Mouse (Mus musculus): Measurements from ENCODE around the gene Adamts12. TPM values are rescaled to one million over a fixed set of nuclear protein-coding genes. Genes with fewer than 3 reads are reported as not detected.
A peak's percentile ranks its signal among the peaks of the same experiment; 100 is the strongest.

Gene Adamts12
- total RNA-seq, 2 experiments from 2014 or later: 5.2 to 6.5 TPM

DNA sequence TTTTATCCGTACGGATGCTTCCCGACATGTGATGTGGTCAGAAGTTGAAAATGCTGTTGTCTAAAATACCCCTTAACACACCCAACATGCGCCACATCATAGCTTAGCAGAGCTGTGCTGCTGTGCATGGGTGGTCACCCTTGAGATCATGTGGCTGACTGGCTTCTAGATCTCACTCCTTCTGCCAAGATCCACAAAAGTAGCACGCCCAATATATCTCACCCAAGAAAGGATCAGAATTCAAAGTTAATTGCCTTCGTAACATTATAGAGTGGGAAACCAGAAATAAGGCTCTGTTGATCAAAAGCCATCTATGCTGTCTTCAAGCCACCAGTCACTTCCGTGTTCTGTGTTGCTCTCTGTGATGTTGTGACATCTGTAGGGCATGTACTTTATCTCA is 3.3 kb downstream of the Adamts12 start:
- intact Hi-C loops (cut with DNase I): no loop called here
- DNase-seq: no peak

DNA sequence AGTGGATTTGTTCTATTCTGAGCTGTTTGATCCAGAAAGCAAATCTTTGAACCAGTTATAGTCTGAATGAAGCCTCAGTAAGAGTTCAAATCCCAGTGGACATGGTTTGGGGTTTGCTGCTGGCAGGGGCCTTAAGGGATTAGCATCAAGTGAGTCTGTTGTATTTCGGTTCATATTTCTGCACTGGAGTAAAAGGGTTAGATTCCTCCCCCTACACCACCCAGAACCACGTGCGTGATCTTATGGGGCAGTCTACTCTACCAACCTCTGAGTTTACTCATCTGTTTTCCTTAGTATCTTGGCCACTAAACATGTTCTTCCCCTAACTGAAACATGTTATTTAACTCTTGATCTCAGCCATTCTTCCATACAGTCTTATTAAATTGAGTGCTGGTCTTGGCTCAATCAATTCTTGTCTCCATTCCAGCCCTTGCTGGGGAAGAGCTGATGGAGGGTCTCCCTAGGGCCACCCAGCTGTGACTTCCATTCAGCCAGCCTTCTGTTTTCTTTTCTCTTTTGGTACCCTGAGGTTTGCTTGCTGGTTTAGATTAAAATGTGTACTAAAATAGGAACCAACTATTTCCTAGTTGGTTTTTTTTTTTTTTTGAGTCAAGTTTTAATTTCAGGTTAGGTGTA is 11.3 kb downstream of the Adamts12 start:
- DNase-seq: no peak
- intact Hi-C loops (cut with DNase I): no loop called here

DNA sequence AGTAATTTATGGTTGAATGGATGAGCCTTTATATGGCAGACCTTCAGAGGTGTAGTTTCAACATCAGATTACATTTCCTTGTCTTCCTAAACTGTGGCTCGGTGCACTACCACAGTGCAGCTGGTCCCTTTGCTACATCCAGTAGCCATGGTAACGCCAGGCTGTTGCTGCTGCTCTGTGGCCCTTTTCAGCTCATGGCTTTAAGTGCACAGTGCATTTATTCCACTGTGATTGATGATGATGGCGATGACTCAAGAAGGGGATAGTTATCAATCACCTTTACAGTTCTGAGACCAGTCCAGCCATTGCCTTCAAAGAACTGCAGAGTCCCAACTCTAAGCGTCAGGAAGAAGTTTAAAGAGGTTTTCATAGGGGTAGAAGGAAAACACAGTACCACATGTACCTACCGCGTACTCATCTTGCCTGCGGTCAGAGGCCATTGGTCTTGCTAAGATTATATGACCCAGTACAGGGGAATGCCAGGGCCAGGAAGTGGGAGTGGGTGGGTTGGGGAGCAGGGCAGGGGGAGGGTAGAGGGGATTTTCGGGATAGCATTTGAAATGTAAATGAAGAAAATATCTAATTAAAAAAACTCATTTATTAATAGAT is 18.5 kb downstream of the Adamts12 start:
- intact Hi-C loops (cut with DNase I): no loop called here
- DNase-seq: no peak

DNA sequence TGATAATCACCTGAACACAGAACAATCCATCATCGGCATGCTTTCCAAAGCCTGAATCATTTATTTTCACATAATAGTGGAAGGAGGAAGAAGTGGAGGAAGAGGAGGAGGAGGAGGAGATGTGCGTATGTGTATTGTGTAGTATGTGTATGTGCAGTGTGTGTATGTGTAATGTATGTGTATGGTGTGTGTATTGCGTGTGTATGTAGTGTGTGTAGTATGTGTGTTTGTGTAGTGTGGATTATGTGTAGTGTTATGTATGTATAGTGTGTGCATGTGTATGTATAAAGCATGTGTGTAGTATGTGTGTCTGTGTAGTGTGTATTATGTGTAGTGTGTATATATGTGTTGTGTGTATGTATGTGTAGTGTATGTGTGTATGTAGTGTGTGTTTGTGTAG is 19.1 kb downstream of the Adamts12 start:
- intact Hi-C loops (cut with DNase I): no loop called here
- DNase-seq: no peak

DNA sequence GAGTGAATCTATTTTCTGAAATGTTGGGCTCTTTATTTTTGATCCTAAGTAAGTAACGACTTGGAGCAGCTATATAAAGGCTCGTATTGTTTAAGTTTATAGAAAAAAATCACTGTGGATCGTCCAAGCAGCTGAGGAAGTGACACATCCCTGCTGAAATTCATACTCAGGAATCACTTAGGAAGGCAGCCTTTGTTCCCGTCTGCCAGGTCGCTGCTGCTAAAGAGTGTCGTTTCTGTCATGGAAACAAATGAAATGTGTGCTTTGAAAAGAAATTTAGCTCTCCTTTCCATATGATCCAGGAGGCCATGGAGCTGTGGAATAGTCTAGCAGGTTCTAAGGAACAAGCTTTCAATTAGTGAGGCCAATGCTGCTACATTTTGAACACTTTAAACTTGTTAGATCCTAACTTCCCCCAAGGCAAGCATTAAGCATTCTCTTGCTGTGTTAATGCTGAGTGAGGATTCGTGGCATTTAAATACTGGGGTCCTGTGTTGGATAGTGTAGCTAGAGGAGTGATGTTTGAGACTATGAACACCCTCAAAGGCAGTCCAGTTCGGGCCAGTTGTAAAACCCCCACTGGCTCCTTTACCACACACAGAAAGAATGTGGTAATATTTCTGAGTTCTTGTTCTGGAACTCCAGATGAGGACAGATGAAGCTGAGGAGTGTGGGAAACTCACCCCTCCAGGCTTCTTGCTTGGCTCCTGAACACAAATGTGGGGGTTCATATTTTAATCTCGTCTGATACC is 19.8 kb downstream of the Adamts12 start:
- intact Hi-C loops (cut with DNase I): no loop called here
- no peak for DNase-seq

DNA sequence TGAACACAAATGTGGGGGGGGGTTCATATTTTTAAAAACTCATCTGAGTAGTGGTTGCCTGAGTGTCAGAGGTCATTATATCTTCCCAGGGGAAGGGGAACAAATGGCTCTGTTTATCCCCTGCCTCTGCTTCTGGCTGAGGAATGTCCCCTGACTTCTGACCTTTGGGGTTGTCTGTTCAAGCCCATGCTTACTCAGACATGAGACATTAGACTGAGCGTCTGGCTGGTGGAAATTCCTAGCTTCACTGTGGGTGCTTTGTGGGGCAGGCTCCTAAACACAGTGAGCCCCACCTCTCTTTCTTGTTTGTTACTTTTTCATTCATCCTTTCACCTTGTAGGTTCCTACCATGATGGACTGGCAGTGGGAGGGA is 20.4 kb downstream of the Adamts12 start:
- DNase-seq: no peak
- intact Hi-C loops (cut with DNase I): no loop called here

DNA sequence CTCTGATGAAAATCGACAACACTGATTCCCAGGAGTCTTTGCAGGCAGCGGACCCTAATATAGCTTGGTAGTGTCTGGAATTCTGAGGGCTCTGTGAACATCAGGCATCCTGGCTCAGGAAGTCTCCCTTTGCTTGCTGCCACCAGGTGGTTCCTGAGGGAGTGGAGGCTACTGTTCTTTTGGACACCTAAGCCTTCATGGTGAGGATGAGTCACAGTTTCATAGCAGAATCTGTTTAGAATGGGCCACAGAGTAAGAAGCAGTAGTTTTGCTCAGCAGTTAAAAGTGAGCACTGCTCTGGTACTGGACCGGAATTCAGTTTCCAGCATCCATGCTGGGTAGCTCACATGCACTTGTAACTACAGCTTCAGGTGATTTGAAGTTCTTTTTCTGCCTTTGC is 24.9 kb downstream of the Adamts12 start:
- no peak for DNase-seq
- intact Hi-C loops (cut with DNase I): no loop called here

DNA sequence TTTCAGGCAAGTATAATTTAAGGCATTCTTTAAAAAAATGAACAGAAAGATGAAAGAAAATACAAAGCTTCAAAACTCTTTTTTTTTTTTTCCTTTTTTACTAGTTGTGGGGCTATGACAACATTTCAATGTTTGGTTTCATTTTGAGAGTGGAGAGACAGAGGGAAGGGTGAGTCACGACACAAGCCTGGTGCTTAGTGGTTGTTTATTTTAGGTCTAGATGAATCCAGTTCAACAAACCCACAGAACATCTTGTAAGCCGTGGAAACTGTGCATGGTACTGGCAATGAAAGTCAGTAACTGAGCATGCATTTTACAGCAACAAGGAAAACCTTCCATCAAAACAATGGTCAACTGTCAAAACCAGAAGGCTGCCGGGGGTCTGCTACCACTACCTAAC is 31.0 kb downstream of the Adamts12 start:
- DNase-seq: no peak
- intact Hi-C loops (cut with DNase I): no loop called here

DNA sequence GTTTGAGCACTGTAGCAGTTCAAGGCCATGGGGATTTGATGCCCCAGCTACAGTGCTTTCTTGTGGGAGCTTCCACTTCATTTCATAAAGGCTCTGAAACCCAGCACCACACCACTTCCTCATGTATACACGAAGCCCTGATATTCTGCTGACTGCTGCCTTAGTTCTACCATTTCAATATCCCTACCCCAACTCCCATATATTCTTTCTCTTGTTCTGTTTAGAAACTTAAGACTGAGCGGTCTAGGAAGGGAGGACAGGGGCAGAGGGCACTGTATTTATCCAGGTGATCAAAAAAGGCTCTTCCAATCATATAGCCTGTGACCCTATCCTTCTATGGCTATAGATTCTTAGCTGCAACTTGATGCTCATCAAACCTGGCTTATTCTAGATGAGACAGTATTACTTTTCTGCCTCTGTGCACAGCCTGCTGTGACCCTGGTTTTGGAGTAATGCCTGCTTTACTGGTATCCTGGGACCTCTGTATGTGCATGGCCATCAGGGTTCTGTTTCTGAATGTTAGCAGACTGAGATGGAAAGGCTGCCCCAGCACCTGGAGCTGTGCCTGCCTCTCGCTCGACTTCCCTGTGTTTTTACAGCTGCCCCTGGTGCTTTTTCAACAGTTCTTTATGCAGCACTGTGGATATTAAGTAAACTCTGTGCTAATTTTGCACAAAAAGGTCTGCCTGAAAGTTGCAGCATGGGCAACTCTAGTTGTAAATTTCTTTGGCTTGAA is 33.5 kb downstream of the Adamts12 start:
- intact Hi-C loops (cut with DNase I): no loop called here
- peak; percentile 5 for DNase-seq

DNA sequence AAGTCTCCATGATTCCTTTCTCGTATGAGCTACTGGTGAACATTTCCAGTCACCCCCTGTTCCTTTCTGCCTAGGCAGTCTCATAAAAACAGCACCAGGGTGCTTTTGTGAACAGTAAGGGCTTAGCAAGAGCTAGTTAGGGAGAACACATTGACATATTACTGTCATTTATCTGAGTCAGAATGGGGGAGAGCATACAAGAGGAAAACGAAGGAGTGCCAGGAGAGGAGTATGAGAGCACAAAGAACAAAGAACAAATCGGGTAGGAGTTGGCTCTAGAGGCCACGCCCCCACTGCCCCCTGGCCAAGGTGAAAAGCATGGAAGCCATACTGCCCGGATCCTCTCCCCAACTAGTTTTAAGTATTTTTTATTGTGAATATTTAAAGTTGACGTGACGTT is 34.4 kb downstream of the Adamts12 start:
- intact Hi-C loops (cut with DNase I): no loop called here
- no peak for DNase-seq

DNA sequence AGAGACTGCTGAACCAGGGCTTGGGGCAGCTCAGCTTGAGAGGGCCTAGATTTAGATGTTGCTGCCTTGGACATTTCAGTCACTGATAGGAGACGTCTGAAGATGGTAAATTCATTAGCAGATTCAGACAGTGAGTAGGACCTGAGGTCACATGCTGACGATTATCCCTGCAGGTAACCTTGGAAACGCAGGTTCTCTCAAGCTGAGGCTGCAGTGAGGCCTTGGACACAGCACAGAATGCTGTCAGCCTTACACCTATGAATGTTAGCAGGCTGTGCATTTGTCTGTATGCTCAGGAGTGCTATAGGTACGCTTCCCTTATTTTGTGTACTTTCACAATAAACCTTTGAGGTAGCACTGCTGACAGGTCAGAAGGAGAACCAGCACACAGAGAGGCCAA is 36.3 kb downstream of the Adamts12 start:
- intact Hi-C loops (cut with DNase I): no loop called here
- no peak for DNase-seq

DNA sequence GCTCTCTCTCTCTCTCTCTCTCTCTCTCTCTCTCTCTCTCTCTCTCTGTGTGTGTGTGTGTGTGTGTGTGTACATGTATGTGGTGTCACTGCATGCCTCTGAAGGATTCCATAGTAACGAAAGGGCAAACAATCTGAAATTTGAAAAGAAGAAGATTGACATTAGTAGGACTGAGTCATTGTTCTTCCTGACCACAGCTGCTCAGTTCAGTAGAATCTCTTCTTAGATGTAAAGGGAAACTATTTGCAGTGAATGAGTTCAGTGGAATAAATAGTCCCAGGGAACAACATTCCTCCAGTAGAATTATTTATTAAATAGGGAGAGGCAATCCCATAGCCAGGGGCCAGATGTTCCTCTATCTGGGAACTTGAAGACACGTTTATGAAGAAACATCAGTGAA is 40.5 kb downstream of the Adamts12 start:
- no peak for DNase-seq
- intact Hi-C loops (cut with DNase I): no loop called here

DNA sequence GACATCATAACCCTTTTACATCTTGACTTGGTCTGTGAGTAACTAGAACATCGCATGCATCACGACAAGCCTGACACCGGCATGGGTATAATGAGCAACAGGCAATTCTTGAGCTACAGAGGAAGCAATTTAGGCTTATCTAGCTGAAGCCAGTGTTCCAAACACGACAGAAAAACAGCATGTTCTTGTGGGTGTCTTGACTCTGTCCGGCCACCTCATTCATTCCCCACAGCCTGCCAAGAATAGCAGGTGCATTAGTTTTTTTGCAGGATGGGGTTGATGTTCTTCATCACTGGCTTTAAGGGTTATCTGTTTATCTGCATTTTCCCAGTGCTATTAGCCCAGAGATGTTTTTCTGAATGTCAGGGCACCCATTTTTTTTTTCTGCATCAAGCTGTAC is 42.8 kb downstream of the Adamts12 start:
- DNase-seq: no peak
- intact Hi-C loops (cut with DNase I): no loop called here

DNA sequence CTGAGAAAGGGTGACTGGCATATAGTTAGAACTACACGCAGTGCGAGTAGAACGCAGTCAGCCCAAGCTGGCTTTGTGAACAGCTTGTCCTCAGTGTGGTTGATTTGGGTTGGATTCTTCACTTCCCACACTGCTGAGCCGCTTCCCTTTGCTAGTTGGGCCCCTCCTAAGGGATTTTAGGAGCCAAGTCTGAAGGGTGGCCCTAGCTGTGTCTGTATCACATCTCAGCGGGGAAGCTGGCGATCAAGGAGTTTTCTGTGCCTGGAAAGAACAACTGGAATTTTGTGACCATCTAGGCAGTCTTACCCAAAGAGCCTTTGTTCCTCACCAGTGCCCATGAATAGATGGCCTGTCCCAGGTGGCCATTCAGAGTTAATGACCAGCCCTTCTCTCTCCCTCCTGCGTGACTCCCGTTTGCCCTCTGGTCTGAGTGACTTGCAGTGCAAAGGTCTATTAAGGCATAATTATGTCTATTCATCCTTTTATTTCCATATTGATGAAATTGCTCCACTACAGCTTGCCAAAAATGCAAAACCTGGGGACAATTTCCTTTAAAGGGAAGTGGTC is 50.1 kb downstream of the Adamts12 start:
- intact Hi-C loops (cut with DNase I): no loop called here
- DNase-seq: peak; percentile 8

DNA sequence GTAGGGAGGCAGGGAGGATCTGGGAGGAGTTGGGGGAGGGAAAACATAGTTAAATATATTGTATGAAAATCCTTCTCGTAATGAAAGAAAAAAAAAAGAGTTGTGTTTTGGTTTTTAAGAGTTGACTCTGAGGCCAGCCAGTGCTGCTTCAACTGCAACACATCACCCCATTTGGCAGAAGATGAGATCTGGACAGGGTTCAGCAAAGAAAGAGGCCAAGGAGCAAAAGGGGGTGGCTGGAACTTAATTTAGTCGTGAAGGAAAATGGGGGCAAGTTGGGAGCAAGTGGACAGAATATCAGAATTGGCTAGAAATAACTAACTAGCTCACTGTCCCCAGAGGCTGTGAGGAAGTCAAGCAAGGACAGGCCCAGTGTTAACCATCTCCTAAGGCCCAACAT is 51.7 kb downstream of the Adamts12 start:
- no peak for DNase-seq
- intact Hi-C loops (cut with DNase I): no loop called here

DNA sequence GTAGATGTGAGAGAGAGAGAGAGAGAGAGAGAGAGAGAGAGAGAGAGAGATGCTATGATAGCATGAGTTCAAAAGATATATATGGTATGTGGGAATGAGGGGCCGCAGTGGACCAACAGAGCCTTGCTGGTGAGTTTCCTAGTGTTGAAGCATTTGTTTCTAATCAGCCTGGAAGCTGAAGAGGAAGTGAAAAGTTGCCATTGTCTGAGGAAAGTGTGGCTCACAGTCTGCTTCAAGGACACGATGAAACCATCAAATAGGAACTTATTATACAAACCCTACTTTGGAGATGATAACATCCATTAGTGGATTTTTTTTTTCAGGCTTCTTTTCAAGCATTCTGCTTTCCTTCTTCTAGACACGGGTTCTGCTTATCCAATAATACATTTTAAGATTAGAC is 52.3 kb downstream of the Adamts12 start:
- DNase-seq: no peak
- intact Hi-C loops (cut with DNase I): no loop called here

DNA sequence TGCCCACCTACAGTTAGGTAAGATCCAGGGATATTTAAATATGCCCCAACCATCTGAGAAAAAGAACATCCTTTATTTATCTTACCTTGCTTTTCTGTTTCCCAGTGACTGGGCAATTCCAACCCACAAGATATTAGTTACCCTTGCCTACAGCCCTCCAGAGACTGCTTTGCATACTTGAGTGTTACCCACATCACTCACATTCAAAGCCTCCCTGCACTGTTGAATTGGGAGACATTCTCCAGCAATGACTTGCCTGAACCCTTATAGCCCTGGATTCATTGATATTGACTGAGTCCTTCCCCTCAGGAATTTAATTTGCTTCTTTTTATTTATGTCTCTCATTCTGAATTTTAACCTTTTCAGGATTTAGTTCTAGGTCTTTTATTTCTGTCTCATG is 53.8 kb downstream of the Adamts12 start:
- DNase-seq: no peak
- intact Hi-C loops (cut with DNase I): no loop called here

DNA sequence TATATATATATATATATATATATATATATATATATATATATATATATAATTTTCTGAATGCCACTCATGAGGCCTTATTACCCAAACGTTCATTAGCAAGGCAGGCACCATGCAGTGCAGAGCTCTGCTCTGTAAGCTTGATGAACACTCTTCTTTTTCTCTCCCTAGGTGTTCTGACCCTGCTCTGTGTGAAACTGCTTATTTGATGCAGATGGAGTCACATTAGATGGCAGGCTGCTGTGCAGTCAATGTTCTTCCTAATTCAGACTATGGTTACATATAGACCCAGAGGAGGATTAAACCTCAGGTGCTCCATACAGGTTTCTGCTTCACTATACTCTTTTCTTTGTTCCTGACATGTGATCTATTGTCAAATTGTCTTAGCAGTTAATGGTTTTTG is 57.1 kb downstream of the Adamts12 start:
- intact Hi-C loops (cut with DNase I): no loop called here
- DNase-seq: no peak

DNA sequence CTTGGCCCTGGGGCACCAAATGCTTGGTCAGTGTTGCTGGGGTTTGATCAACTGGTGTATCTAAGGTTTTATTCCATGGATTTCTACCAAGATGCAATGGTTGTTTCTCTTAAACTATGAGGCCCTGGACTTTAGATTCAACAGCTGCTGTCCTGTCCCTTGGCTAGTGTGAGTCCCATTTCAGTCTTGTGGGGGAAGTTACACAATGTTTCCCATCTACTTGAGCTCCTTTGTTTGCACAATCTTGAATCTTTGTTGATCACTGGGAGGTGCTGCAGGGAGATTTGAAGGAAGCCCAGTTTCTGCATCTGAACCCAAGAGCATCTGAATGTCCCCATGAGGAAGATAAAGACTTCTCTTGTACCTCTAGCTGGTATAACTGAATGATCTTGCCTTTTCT is 60.8 kb downstream of the Adamts12 start:
- DNase-seq: no peak
- intact Hi-C loops (cut with DNase I): no loop called here

DNA sequence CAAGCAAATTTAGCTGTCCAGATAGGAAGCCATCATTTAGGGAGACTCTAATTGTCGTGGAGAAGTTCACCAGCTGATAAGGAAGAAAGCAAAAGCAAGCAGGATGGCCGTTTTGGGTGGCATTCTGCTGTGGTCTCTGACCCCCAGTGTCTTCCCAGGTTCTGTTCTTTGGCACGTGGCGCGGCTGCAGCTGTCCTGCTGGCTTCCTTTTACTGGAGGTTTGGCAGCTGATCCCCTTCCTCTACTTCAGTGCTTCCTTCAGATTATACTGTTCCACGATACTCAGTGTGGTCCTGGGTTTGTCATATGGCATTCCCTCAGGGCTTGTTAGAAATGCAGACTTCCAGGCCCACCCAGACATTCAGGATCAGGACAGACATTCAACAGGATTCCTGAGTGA is 63.9 kb downstream of the Adamts12 start:
- peak; percentile 66 for DNase-seq
- intact Hi-C loops (cut with DNase I): no loop called here

Data from left cerebral cortex, postnatal 4 days (tissue).